Mouse (Mus musculus): ENCODE measurements at regions not wholly inside any gene's neighbourhood (a gene's known extent, or its start where the extent isn't known, plus 50 kb on each side); places are given as distances from the start of the nearest gene placed in this dataset.

- H3K4me1 ChIP-seq (ENCODE audit: control insufficient read depth, insufficient read depth, low read length) = no peaks in the 10 kb centered on the region
- no peak overlapping the region for H3K27ac ChIP-seq (ENCODE audit: insufficient read depth, low read depth, low read length)
- TF ChIP-seq POLR2A (IDR thresholded peaks at IDR 0.05; ENCODE audit: borderline replicate concordance, low read depth, low read length) = no peak
- TF ChIP-seq CTCF (IDR thresholded peaks at IDR 0.05; ENCODE audit: low read depth, low read length) = no peak
- no peak overlapping the region for H3K4me3 ChIP-seq (ENCODE audit: insufficient read depth, low read length)
Observed at GRCm38 (mm10) chr4:142772751-142773455, 439.9 kb downstream of the Prdm2 start.

GRCm38 (mm10) chr4:142771520-142772150 is 441.2 kb downstream of the Prdm2 start:
- Histone ChIP-seq H3K4me1 (ENCODE audit: control insufficient read depth, insufficient read depth, low read length) (no peaks in the 10 kb centered on the region), H3K4me3 (ENCODE audit: insufficient read depth, low read length) (no peak overlapping the region), H3K27ac (ENCODE audit: insufficient read depth, low read depth, low read length) (no peak overlapping the region)
- TF ChIP-seq CTCF (IDR thresholded peaks at IDR 0.05; ENCODE audit: low read depth, low read length) (no peak), POLR2A (IDR thresholded peaks at IDR 0.05; ENCODE audit: borderline replicate concordance, low read depth, low read length) (no peak)

GRCm38 (mm10) chr4:142770177-142770576 is 442.6 kb downstream of the Prdm2 start:
- TF ChIP-seq CTCF (IDR thresholded peaks at IDR 0.05; ENCODE audit: low read depth, low read length) = no peak
- TF ChIP-seq POLR2A (IDR thresholded peaks at IDR 0.05; ENCODE audit: borderline replicate concordance, low read depth, low read length) = no peak
- H3K4me3 ChIP-seq (ENCODE audit: insufficient read depth, low read length) = no peak overlapping the region
- no peaks in the 10 kb centered on the region for H3K4me1 ChIP-seq (ENCODE audit: control insufficient read depth, insufficient read depth, low read length)
- H3K27ac ChIP-seq (ENCODE audit: insufficient read depth, low read depth, low read length) = no peak overlapping the region

- no peak overlapping the region for H3K27ac ChIP-seq (ENCODE audit: insufficient read depth, low read depth, low read length)
- no peak for TF ChIP-seq CTCF (IDR thresholded peaks at IDR 0.05; ENCODE audit: low read depth, low read length)
- no peak for TF ChIP-seq POLR2A (IDR thresholded peaks at IDR 0.05; ENCODE audit: borderline replicate concordance, low read depth, low read length)
- no peak overlapping the region for H3K4me3 ChIP-seq (ENCODE audit: insufficient read depth, low read length)
- H3K4me1 ChIP-seq (ENCODE audit: control insufficient read depth, insufficient read depth, low read length) = no peaks in the 10 kb centered on the region
Observed at GRCm38 (mm10) chr4:142767665-142768064, 445.1 kb downstream of the Prdm2 start.

DNA sequence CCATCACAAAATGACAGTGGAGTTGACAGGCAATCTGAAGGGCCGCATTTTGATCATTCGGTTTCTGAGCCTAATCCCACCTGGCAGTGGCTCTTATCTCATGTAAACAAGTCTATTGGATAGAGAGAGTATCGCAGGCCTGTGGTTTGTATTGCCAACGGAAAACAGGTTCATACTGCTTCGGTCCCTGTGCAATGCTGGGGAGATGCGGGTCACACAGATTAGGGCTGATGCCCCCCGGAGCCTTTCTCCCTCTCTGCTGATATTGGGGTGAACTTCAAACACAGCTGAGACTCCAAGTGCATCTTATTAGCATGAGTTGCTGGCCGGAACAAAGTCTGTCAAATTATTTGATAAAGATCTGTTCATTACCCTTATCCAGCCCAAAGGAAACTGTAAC is 451.2 kb downstream of the Prdm2 start:
- no peaks in the 10 kb centered on the region for H3K4me1 ChIP-seq (ENCODE audit: control insufficient read depth, insufficient read depth, low read length)
- TF ChIP-seq POLR2A (IDR thresholded peaks at IDR 0.05; ENCODE audit: borderline replicate concordance, low read depth, low read length) = no peak
- no peak for TF ChIP-seq CTCF (IDR thresholded peaks at IDR 0.05; ENCODE audit: low read depth, low read length)
- H3K4me3 ChIP-seq (ENCODE audit: insufficient read depth, low read length) = no peak overlapping the region
- no peak overlapping the region for H3K27ac ChIP-seq (ENCODE audit: insufficient read depth, low read depth, low read length)

DNA sequence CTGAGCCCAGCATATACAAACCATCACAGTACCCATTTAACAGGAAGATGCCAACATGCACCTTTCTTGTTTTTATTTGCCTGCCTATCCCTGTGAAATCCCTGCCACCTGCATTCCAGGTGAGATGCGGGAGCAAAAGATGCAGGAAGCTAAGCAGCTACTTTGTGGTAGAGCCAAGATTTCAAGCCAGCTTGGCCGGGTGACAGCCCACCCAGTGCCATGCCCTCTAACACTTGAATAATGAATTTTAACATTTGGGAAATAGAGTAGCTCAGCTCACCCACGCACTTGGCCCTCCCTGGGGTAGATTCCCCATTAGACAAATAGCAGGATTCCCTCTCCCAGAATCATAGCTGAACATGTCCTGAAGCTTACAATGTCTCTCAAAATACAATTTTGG is 454.7 kb downstream of the Prdm2 start:
- no peak for TF ChIP-seq CTCF (IDR thresholded peaks at IDR 0.05; ENCODE audit: low read depth, low read length)
- no peak for TF ChIP-seq POLR2A (IDR thresholded peaks at IDR 0.05; ENCODE audit: borderline replicate concordance, low read depth, low read length)
- Histone ChIP-seq H3K27ac (ENCODE audit: insufficient read depth, low read depth, low read length) (no peak overlapping the region), H3K4me3 (ENCODE audit: insufficient read depth, low read length) (no peak overlapping the region), H3K4me1 (ENCODE audit: control insufficient read depth, insufficient read depth, low read length) (no peaks in the 10 kb centered on the region)

DNA sequence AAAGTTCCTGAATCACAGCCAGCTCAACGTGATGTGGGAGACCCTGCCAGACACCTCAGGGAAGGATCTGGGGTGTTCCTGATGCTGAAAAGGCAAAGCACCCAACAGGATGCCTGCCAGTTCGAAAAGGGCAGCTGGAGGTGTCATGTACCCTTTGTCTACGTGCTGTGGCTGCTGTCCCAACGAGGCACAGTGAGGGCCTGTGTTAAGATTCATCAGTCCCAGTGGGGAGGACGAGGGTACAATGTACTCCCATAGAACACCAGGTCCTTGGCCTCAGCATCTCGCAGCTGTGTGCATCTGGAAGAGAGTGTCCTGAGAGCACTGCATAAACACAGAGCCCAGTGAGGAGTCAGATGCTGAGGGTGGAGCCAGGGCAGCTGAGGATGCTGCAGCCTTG is 456.5 kb downstream of the Prdm2 start:
- TF ChIP-seq POLR2A (IDR thresholded peaks at IDR 0.05; ENCODE audit: borderline replicate concordance, low read depth, low read length) (no peak), CTCF (IDR thresholded peaks at IDR 0.05; ENCODE audit: low read depth, low read length) (no peak)
- no peak overlapping the region for H3K4me3 ChIP-seq (ENCODE audit: insufficient read depth, low read length)
- no peak overlapping the region for H3K27ac ChIP-seq (ENCODE audit: insufficient read depth, low read depth, low read length)
- H3K4me1 ChIP-seq (ENCODE audit: control insufficient read depth, insufficient read depth, low read length) = no peaks in the 10 kb centered on the region

GRCm38 (mm10) chr4:142749918-142750317 is 462.9 kb downstream of the Prdm2 start:
- Histone ChIP-seq H3K4me1 (ENCODE audit: control insufficient read depth, insufficient read depth, low read length) (no peaks in the 10 kb centered on the region), H3K27ac (ENCODE audit: insufficient read depth, low read depth, low read length) (no peak overlapping the region), H3K4me3 (ENCODE audit: insufficient read depth, low read length) (no peak overlapping the region)
- no peak for TF ChIP-seq POLR2A (IDR thresholded peaks at IDR 0.05; ENCODE audit: borderline replicate concordance, low read depth, low read length)
- no peak for TF ChIP-seq CTCF (IDR thresholded peaks at IDR 0.05; ENCODE audit: low read depth, low read length)

DNA sequence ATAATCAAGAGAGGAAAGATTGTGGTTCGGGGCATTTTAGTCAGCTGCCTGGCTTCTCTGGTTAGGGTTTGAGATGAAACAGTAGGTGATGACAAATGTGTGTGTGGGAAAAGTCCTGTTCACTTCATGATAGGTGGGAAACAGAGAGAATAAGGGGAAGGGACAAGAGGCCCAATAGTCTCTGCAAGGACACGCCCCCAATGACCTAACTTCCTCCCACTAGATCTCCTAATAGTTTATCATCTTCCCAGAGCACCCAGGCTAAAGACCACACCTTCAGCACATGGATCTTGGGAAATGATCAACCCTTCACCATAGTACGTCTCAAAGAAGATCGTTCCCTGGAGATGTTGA is 484.3 kb upstream of the Kazn start:
- Histone ChIP-seq H3K4me3 (ENCODE audit: insufficient read depth, low read length) (no peak overlapping the region), H3K27ac (ENCODE audit: insufficient read depth, low read depth, low read length) (no peak overlapping the region), H3K4me1 (ENCODE audit: control insufficient read depth, insufficient read depth, low read length) (no peaks in the 10 kb centered on the region)
- TF ChIP-seq CTCF (IDR thresholded peaks at IDR 0.05; ENCODE audit: low read depth, low read length) = no peak
- no peak for TF ChIP-seq POLR2A (IDR thresholded peaks at IDR 0.05; ENCODE audit: borderline replicate concordance, low read depth, low read length)

DNA sequence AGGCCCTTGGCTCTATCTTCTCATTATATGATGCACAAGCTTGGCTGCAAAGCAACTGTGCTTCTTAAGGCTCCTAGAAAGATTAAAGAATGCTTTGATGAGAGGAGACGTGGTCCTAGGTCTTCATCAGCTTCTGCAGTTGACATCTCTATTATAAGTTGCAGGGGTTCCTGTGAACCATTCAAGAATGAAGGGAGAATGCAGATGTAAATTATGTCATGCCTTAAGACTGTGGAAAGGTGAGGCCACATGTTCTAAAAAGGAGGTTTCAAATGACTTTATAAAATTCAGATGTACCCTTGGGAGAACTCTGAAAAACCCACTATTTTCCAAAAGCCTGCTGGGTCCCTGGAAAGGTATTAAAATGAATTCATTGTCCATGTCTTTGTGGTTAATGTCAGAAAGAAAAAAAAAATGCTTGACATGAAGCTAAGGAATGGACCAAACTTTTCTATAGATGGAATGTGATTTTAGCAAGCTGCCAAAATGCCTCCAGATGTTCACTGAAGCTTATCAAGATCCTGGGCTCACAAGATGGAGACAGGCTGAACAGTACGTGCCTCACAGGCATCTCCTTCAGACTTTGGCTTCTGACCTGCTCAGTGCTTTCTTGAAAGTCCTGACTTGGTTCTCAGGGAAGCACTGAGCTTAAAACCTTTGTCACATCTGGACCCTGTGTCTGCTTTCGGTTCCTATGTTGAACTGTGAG is 483.8 kb upstream of the Kazn start:
- no peaks in the 10 kb centered on the region for H3K4me1 ChIP-seq (ENCODE audit: control insufficient read depth, insufficient read depth, low read length)
- H3K4me3 ChIP-seq (ENCODE audit: insufficient read depth, low read length) = no peak overlapping the region
- TF ChIP-seq POLR2A (IDR thresholded peaks at IDR 0.05; ENCODE audit: borderline replicate concordance, low read depth, low read length) = no peak
- no peak for TF ChIP-seq CTCF (IDR thresholded peaks at IDR 0.05; ENCODE audit: low read depth, low read length)
- H3K27ac ChIP-seq (ENCODE audit: insufficient read depth, low read depth, low read length) = no peak overlapping the region
